Mouse (Mus musculus): ENCODE results near the gene Hivep3. TPM values are rescaled to one million over a fixed set of nuclear protein-coding genes. Genes with fewer than 3 reads are reported as not detected.

The Hivep3 gene
- polyA plus RNA-seq, 1 experiment from 2014 or later: 2.0 TPM

- 82% methylated on average over 4 of the region's 4 CpGs for WGBS
- H3K27me3 ChIP-seq (ENCODE audit: control insufficient read depth, insufficient read depth, low read length): no peaks in the 10 kb centered on the region; the same call in 1 of the 2 replicates
- H3K9ac ChIP-seq (ENCODE audit: low read length): no peak overlapping the region
Measured at GRCm38 (mm10) chr4:120130926-120131325, 397.3 kb downstream of the Hivep3 start.

GRCm38 (mm10) chr4:120131441-120132220, 398.0 kb downstream of the Hivep3 start:
- ATAC-seq (ENCODE audit: low FRiP score) (no peak), DNase-seq (ENCODE audit: low spot score, missing footprints) (no peak)
- no peaks in the 10 kb centered on the region for H3K36me3 ChIP-seq (ENCODE audit: control insufficient read depth, insufficient read depth, low read length)
- H3K9me3 ChIP-seq (ENCODE audit: control insufficient read depth, low read length): no peaks in the 10 kb centered on the region
- no peak overlapping the region for H3K4me3 ChIP-seq (ENCODE audit: low read depth, low read length)
- H3K4me1 ChIP-seq (ENCODE audit: control insufficient read depth, insufficient read depth, low read length): no peaks in the 10 kb centered on the region
- H3K27me3 ChIP-seq (ENCODE audit: control insufficient read depth, insufficient read depth, low read length): no peaks in the 10 kb centered on the region; the same call in 1 of the 2 replicates
- no peak overlapping the region for H3K9ac ChIP-seq (ENCODE audit: low read length)
- H3K4me2 ChIP-seq: no peak overlapping the region
- 84% methylated on average over 24 of the region's 24 CpGs for WGBS
- no peak overlapping the region for H3K27ac ChIP-seq (ENCODE audit: low read depth, low read length)

More at GRCm38 (mm10) chr4:120130926-120131325, 397.3 kb downstream of the Hivep3 start:
- no peaks in the 10 kb centered on the region for H3K36me3 ChIP-seq (ENCODE audit: control insufficient read depth, insufficient read depth, low read length)
- no peak overlapping the region for H3K4me2 ChIP-seq
- no peak overlapping the region for H3K4me3 ChIP-seq (ENCODE audit: low read depth, low read length)
- H3K27ac ChIP-seq (ENCODE audit: low read depth, low read length): no peak overlapping the region
- no peaks in the 10 kb centered on the region for H3K4me1 ChIP-seq (ENCODE audit: control insufficient read depth, insufficient read depth, low read length)
- no peak for DNase-seq (ENCODE audit: low spot score, missing footprints)
- ATAC-seq (ENCODE audit: low FRiP score): no peak
- no peaks in the 10 kb centered on the region for H3K9me3 ChIP-seq (ENCODE audit: control insufficient read depth, low read length)

GRCm38 (mm10) chr4:120134223-120134622, 400.6 kb downstream of the Hivep3 start:
- Histone ChIP-seq H3K9ac (ENCODE audit: low read length) (no peak overlapping the region), H3K36me3 (ENCODE audit: control insufficient read depth, insufficient read depth, low read length) (no peaks in the 10 kb centered on the region), H3K4me3 (ENCODE audit: low read depth, low read length) (no peak overlapping the region), H3K27me3 (ENCODE audit: control insufficient read depth, insufficient read depth, low read length) (no peaks in the 10 kb centered on the region), H3K4me1 (ENCODE audit: control insufficient read depth, insufficient read depth, low read length) (no peaks in the 10 kb centered on the region), H3K9me3 (ENCODE audit: control insufficient read depth, low read length) (no peaks in the 10 kb centered on the region), H3K4me2 (no peak overlapping the region), H3K27ac (ENCODE audit: low read depth, low read length) (no peak overlapping the region)
- DNase-seq (ENCODE audit: low spot score, missing footprints): no peak
- no peak for ATAC-seq (ENCODE audit: low FRiP score)
- 83% methylated on average over 6 of the region's 6 CpGs for WGBS

- Histone ChIP-seq H3K9ac (ENCODE audit: low read length) (no peak overlapping the region), H3K27me3 (ENCODE audit: control insufficient read depth, insufficient read depth, low read length) (no peaks in the 10 kb centered on the region), H3K27ac (ENCODE audit: low read depth, low read length) (no peak overlapping the region), H3K36me3 (ENCODE audit: control insufficient read depth, insufficient read depth, low read length) (no peaks in the 10 kb centered on the region), H3K9me3 (ENCODE audit: control insufficient read depth, low read length) (no peaks in the 10 kb centered on the region), H3K4me2 (no peak overlapping the region), H3K4me1 (ENCODE audit: control insufficient read depth, insufficient read depth, low read length) (no peaks in the 10 kb centered on the region), H3K4me3 (ENCODE audit: low read depth, low read length) (no peak overlapping the region)
- WGBS: 76% methylated on average over 1 of the region's 1 CpGs
- DNase-seq (ENCODE audit: low spot score, missing footprints) (no peak), ATAC-seq (ENCODE audit: low FRiP score) (no peak)
Measured at GRCm38 (mm10) chr4:120141810-120142209, 408.2 kb downstream of the Hivep3 start.

GRCm38 (mm10) chr4:120142905-120143304, 409.3 kb downstream of the Hivep3 start:
- no peak overlapping the region for H3K27ac ChIP-seq (ENCODE audit: low read depth, low read length)
- H3K27me3 ChIP-seq (ENCODE audit: control insufficient read depth, insufficient read depth, low read length): no peaks in the 10 kb centered on the region; the same call in 1 of the 2 replicates
- no peaks in the 10 kb centered on the region for H3K9me3 ChIP-seq (ENCODE audit: control insufficient read depth, low read length)
- no peaks in the 10 kb centered on the region for H3K36me3 ChIP-seq (ENCODE audit: control insufficient read depth, insufficient read depth, low read length)
- no peak overlapping the region for H3K4me3 ChIP-seq (ENCODE audit: low read depth, low read length)
- H3K4me2 ChIP-seq: no peak overlapping the region
- 82% methylated on average over 8 of the region's 9 CpGs for WGBS
- no peak for DNase-seq (ENCODE audit: low spot score, missing footprints)
- H3K9ac ChIP-seq (ENCODE audit: low read length): no peak overlapping the region
- no peaks in the 10 kb centered on the region for H3K4me1 ChIP-seq (ENCODE audit: control insufficient read depth, insufficient read depth, low read length)
- ATAC-seq (ENCODE audit: low FRiP score): no peak

GRCm38 (mm10) chr4:120144343-120144742, 410.8 kb downstream of the Hivep3 start:
- no peak for ATAC-seq (ENCODE audit: low FRiP score)

GRCm38 (mm10) chr4:120145931-120146330, 412.3 kb downstream of the Hivep3 start:
- peaks cover 4% of the 10 kb centered on the region for H3K27me3 ChIP-seq (ENCODE audit: control insufficient read depth, insufficient read depth, low read length)
- DNase-seq (ENCODE audit: low spot score, missing footprints) (peak; percentile 51), ATAC-seq (ENCODE audit: low FRiP score) (no peak)
- no peak overlapping the region for H3K4me3 ChIP-seq (ENCODE audit: low read depth, low read length)
- no peak overlapping the region for H3K27ac ChIP-seq (ENCODE audit: low read depth, low read length)
- no peaks in the 10 kb centered on the region for H3K9me3 ChIP-seq (ENCODE audit: control insufficient read depth, low read length)
- H3K9ac ChIP-seq (ENCODE audit: low read length): no peak overlapping the region
- H3K36me3 ChIP-seq (ENCODE audit: control insufficient read depth, insufficient read depth, low read length): no peaks in the 10 kb centered on the region
- H3K4me1 ChIP-seq (ENCODE audit: control insufficient read depth, insufficient read depth, low read length): no peaks in the 10 kb centered on the region
- WGBS: 81% methylated on average over 8 of the region's 8 CpGs
- no peak overlapping the region for H3K4me2 ChIP-seq

More at GRCm38 (mm10) chr4:120144343-120144742, 410.8 kb downstream of the Hivep3 start:
- Histone ChIP-seq H3K4me3 (ENCODE audit: low read depth, low read length) (no peak overlapping the region), H3K4me2 (no peak overlapping the region), H3K27ac (ENCODE audit: low read depth, low read length) (no peak overlapping the region), H3K27me3 (ENCODE audit: control insufficient read depth, insufficient read depth, low read length) (peaks cover 3% of the 10 kb centered on the region), H3K4me1 (ENCODE audit: control insufficient read depth, insufficient read depth, low read length) (no peaks in the 10 kb centered on the region), H3K36me3 (ENCODE audit: control insufficient read depth, insufficient read depth, low read length) (no peaks in the 10 kb centered on the region), H3K9ac (ENCODE audit: low read length) (no peak overlapping the region), H3K9me3 (ENCODE audit: control insufficient read depth, low read length) (no peaks in the 10 kb centered on the region)
- WGBS: 83% methylated on average over 5 of the region's 5 CpGs
- DNase-seq (ENCODE audit: low spot score, missing footprints): no peak

GRCm38 (mm10) chr4:120148291-120149141, 414.9 kb downstream of the Hivep3 start:
- H3K27ac ChIP-seq (ENCODE audit: low read depth, low read length): no peak overlapping the region
- 6% methylated on average over 44 of the region's 45 CpGs for WGBS
- H3K4me2 ChIP-seq: peak overlapping the region; percentile 48
- H3K4me3 ChIP-seq (ENCODE audit: low read depth, low read length): peak overlapping the region; percentile 9; the same call in 1 of the 2 replicates
- peak; percentile 94 for DNase-seq (ENCODE audit: low spot score, missing footprints)
- no peaks in the 10 kb centered on the region for H3K9me3 ChIP-seq (ENCODE audit: control insufficient read depth, low read length)
- no peaks in the 10 kb centered on the region for H3K36me3 ChIP-seq (ENCODE audit: control insufficient read depth, insufficient read depth, low read length)
- no peaks in the 10 kb centered on the region for H3K4me1 ChIP-seq (ENCODE audit: control insufficient read depth, insufficient read depth, low read length)
- ATAC-seq (ENCODE audit: low FRiP score): peak; percentile 85
- H3K9ac ChIP-seq (ENCODE audit: low read length): peak overlapping the region; percentile 58
- H3K27me3 ChIP-seq (ENCODE audit: control insufficient read depth, insufficient read depth, low read length): peaks cover 4% of the 10 kb centered on the region

GRCm38 (mm10) chr4:120149142-120149524, 415.5 kb downstream of the Hivep3 start:
- DNase-seq (ENCODE audit: low spot score, missing footprints) (no peak), ATAC-seq (ENCODE audit: low FRiP score) (peak; percentile 41)
- peaks cover 4% of the 10 kb centered on the region for H3K27me3 ChIP-seq (ENCODE audit: control insufficient read depth, insufficient read depth, low read length)
- H3K36me3 ChIP-seq (ENCODE audit: control insufficient read depth, insufficient read depth, low read length): no peaks in the 10 kb centered on the region
- H3K9ac ChIP-seq (ENCODE audit: low read length): peak overlapping the region; percentile 58
- H3K4me3 ChIP-seq (ENCODE audit: low read depth, low read length): peak overlapping the region; percentile 9; the same call in 1 of the 2 replicates
- no peaks in the 10 kb centered on the region for H3K4me1 ChIP-seq (ENCODE audit: control insufficient read depth, insufficient read depth, low read length)
- no peak overlapping the region for H3K27ac ChIP-seq (ENCODE audit: low read depth, low read length)
- peak overlapping the region; percentile 48 for H3K4me2 ChIP-seq
- WGBS: 27% methylated on average over 3 of the region's 3 CpGs
- no peaks in the 10 kb centered on the region for H3K9me3 ChIP-seq (ENCODE audit: control insufficient read depth, low read length)
